Mouse (Mus musculus): Measurements from ENCODE around the gene Sema4b. TPM values are rescaled to one million over a fixed set of nuclear protein-coding genes. Genes with fewer than 3 reads are reported as not detected.

Gene Sema4b
- total and polyA plus RNA-seq, 3 experiments, result 10.9 to 17.3 TPM; not detected in 1

DNA sequence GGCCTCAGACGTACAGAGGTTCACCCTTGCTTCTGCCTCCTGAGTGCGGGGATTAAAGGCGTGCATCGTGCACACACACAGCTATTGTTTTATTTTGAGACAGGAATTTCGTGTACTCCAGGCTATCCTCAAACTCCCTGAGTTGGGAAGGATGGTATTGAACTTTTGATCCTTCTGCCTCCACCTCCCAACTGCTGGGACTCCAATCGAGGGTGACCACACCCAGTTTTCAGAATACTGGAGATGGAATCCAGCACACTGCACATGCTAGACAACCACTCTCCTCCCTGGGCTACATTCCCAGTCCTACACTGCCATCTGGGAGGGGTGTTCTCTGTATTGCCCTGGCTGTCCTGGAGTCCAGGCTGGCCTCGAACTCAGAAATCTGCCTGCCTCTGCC, 41.9 kb upstream of the Sema4b start:
- H3K36me3 ChIP-seq (ENCODE audit: control insufficient read depth in 1 of 2, insufficient read depth in 2 of 2, low read length in 2 of 2), result peaks cover 0 to 20% of the 10 kb centered on the region in 2 experiments; a peak in 2 of 4 replicates
- H3K4me1 ChIP-seq (ENCODE audit: control insufficient read depth in 1 of 2, insufficient read depth in 2 of 2, low read length in 2 of 2), result peaks cover 3 to 36% of the 10 kb centered on the region in 2 experiments; a peak in 3 of 4 replicates
- H3K9ac ChIP-seq (ENCODE audit: control insufficient read depth, low read depth, low read length, poor library complexity, severe bottlenecking), result no peak overlapping the region
- TF ChIP-seq ZNF384 (IDR thresholded peaks at IDR 0.05; ENCODE audit: low read depth, low read length) (no peak), ELF1 (IDR thresholded peaks at IDR 0.05; ENCODE audit: low read depth, low read length) (no peak), NRF1 (IDR thresholded peaks at IDR 0.05; ENCODE audit: insufficient read depth, low read depth, low read length, poor library complexity, severe bottlenecking) (no peak), ZKSCAN1 (IDR thresholded peaks at IDR 0.05; ENCODE audit: low read depth, low read length) (no peak), USF2 (IDR thresholded peaks at IDR 0.05; ENCODE audit: borderline replicate concordance in 1 of 2, insufficient read depth in 1 of 2, low read depth in 1 of 2, low read length in 2 of 2) (no peak), SMC3 (IDR thresholded peaks at IDR 0.05; ENCODE audit: low read depth, low read length) (no peak), CHD1 (IDR thresholded peaks at IDR 0.05; ENCODE audit: low read depth, low read length) (no peak), POLR2A (IDR thresholded peaks at IDR 0.05; ENCODE audit: control insufficient read depth in 1 of 2, insufficient read depth in 1 of 2, low read depth in 1 of 2, low read length in 2 of 2, poor library complexity in 1 of 2) (no peak), ZMIZ1 (IDR thresholded peaks at IDR 0.05; ENCODE audit: low read depth, low read length) (no peak), RCOR1 (IDR thresholded peaks at IDR 0.05; ENCODE audit: low read depth, low read length) (no peak), POLR2AphosphoS5 (IDR thresholded peaks at IDR 0.05; ENCODE audit: borderline replicate concordance, low read depth, low read length) (no peak), MYC (IDR thresholded peaks at IDR 0.05; ENCODE audit: low read depth, low read length) (no peak), MYB (IDR thresholded peaks at IDR 0.05; ENCODE audit: low read depth, low read length) (no peak), EP300 (IDR thresholded peaks at IDR 0.05; ENCODE audit: low read depth in 1 of 2, low read length in 2 of 2) (no peak), BHLHE40 (IDR thresholded peaks at IDR 0.05; ENCODE audit: borderline replicate concordance, low read depth, low read length) (no peak)
- H3K79me2 ChIP-seq (ENCODE audit: control insufficient read depth, insufficient read depth, low read length, poor library complexity), result no peaks in the 10 kb centered on the region; the same call in 1 of the 2 replicates
- DNase-seq (ENCODE audit: low read depth, low spot score), result no peak
- no peaks in the 10 kb centered on the region for H3K27me3 ChIP-seq (ENCODE audit: control insufficient read depth in 1 of 2, insufficient read depth in 2 of 2, low read length in 2 of 2)
- peak overlapping the region; percentile 54 for H3K27ac ChIP-seq (ENCODE audit: control insufficient read depth, low read depth, low read length)
- H3K9me3 ChIP-seq (replicated peaks; ENCODE audit: insufficient read depth, low read length), result no peaks in the 10 kb centered on the region
- H3K4me3 ChIP-seq (ENCODE audit: control insufficient read depth in 1 of 2, insufficient read depth in 1 of 2, low read depth in 2 of 2, low read length in 2 of 2), result no peak overlapping the region

DNA sequence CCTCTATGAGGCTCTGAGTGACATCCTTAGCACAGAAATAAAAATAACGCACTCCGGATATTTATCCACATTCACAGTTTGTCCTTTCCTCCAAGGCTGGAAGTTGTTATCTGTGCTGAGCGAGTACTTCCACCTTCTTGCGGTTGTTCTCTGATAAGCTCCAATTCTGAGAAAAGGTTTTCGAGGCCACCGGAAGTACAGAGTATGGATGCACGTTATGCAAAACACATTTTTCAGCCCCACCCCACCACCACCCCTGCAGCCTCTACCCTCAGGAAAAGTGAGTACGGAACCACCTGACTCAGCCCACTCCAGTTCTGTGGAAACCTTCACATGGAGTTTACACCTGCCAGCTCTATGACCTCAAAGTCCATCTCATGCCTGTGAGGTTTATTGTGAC, 40.6 kb upstream of the Sema4b start:
- Histone ChIP-seq H3K9ac (ENCODE audit: control insufficient read depth, low read depth, low read length, poor library complexity, severe bottlenecking) (peak overlapping the region; percentile 61), H3K4me1 (ENCODE audit: control insufficient read depth in 1 of 2, insufficient read depth in 2 of 2, low read length in 2 of 2) (peaks cover 3 to 30% of the 10 kb centered on the region in 2 experiments; a peak in 3 of 4 replicates), H3K27ac (ENCODE audit: control insufficient read depth, low read depth, low read length) (peak overlapping the region; percentile 99), H3K9me3 (replicated peaks; ENCODE audit: insufficient read depth, low read length) (no peaks in the 10 kb centered on the region), H3K36me3 (ENCODE audit: control insufficient read depth in 1 of 2, insufficient read depth in 2 of 2, low read length in 2 of 2) (peaks cover 0 to 18% of the 10 kb centered on the region in 2 experiments; a peak in 2 of 4 replicates), H3K4me3 (ENCODE audit: control insufficient read depth in 1 of 2, insufficient read depth in 1 of 2, low read depth in 2 of 2, low read length in 2 of 2) (peak overlapping the region; percentile 17 to 19), H3K79me2 (ENCODE audit: control insufficient read depth, insufficient read depth, low read length, poor library complexity) (no peaks in the 10 kb centered on the region; the same call in 1 of the 2 replicates), H3K27me3 (ENCODE audit: control insufficient read depth in 1 of 2, insufficient read depth in 2 of 2, low read length in 2 of 2) (no peaks in the 10 kb centered on the region)
- DNase-seq (ENCODE audit: low read depth, low spot score), result peak; percentile 96
- TF ChIP-seq BHLHE40 (IDR thresholded peaks at IDR 0.05; ENCODE audit: borderline replicate concordance, low read depth, low read length), result peak; percentile 83
- no peak for TF ChIP-seq ZMIZ1 (IDR thresholded peaks at IDR 0.05; ENCODE audit: low read depth, low read length)
- TF ChIP-seq SMC3 (IDR thresholded peaks at IDR 0.05; ENCODE audit: low read depth, low read length), result no peak
- TF ChIP-seq MAZ (IDR thresholded peaks at IDR 0.05; ENCODE audit: low read depth, low read length), result no peak
- peak; percentile 49; the same call in 1 of the 2 replicates for TF ChIP-seq MAX (IDR thresholded peaks at IDR 0.05; ENCODE audit: low read length)
- TF ChIP-seq TCF12 (IDR thresholded peaks at IDR 0.05; ENCODE audit: low read depth, low read length), result peak; percentile 93
- TF ChIP-seq TBP (IDR thresholded peaks at IDR 0.05; ENCODE audit: low read depth, low read length), result no peak
- peak; percentile 57 for TF ChIP-seq MYC (IDR thresholded peaks at IDR 0.05; ENCODE audit: low read depth, low read length)
- TF ChIP-seq CHD1 (IDR thresholded peaks at IDR 0.05; ENCODE audit: low read depth, low read length), result no peak
- TF ChIP-seq GABPA (IDR thresholded peaks at IDR 0.05; ENCODE audit: low read depth, low read length), result no peak
- TF ChIP-seq SIN3A (IDR thresholded peaks at IDR 0.05; ENCODE audit: low read length), result peak; percentile 92
- no peak for TF ChIP-seq JUND (IDR thresholded peaks at IDR 0.05; ENCODE audit: low read depth, low read length)
- TF ChIP-seq RCOR1 (IDR thresholded peaks at IDR 0.05; ENCODE audit: low read depth, low read length), result peak; percentile 86
- TF ChIP-seq ZKSCAN1 (IDR thresholded peaks at IDR 0.05; ENCODE audit: low read depth, low read length), result no peak
- 0 out of 2 replicates have a peak, but pooled peaks have one; percentile 42 for TF ChIP-seq E2F4 (IDR thresholded peaks at IDR 0.05; ENCODE audit: borderline replicate concordance, low read depth, low read length)
- no peak for TF ChIP-seq POLR2AphosphoS2 (IDR thresholded peaks at IDR 0.05; ENCODE audit: low read length)
- no peak for TF ChIP-seq MEF2A (IDR thresholded peaks at IDR 0.05; ENCODE audit: extremely low read depth, insufficient replicate concordance, low read depth, low read length, poor library complexity, severe bottlenecking)
- TF ChIP-seq EP300 (IDR thresholded peaks at IDR 0.05; ENCODE audit: low read depth in 1 of 2, low read length in 2 of 2), result peak; percentile 96 to 98
- peak; percentile 98 for TF ChIP-seq GATA1 (IDR thresholded peaks at IDR 0.05; ENCODE audit: low read depth, low read length)
- TF ChIP-seq MYB (IDR thresholded peaks at IDR 0.05; ENCODE audit: low read depth, low read length), result peak; percentile 80
- no peak for TF ChIP-seq UBTF (IDR thresholded peaks at IDR 0.05; ENCODE audit: borderline replicate concordance, insufficient read depth, low read depth, low read length)
- peak; percentile 59; the same call in 1 of the 2 replicates for TF ChIP-seq USF1 (IDR thresholded peaks at IDR 0.05; ENCODE audit: low read depth, low read length)
- peak; percentile 92 for TF ChIP-seq TAL1 (IDR thresholded peaks at IDR 0.05; ENCODE audit: low read length)

Data from MEL (cell line).